Mouse (Mus musculus): ENCODE results near the gene Col6a1. TPM values are rescaled to one million over a fixed set of nuclear protein-coding genes. Genes with fewer than 3 reads are reported as not detected.

The Col6a1 gene
- polyA plus RNA-seq, 1 experiment from 2014 or later = 26.5 TPM

GRCm38 (mm10) chr10:76699816-76700215 is 26.2 kb downstream of the Col6a1 start:
- no peak overlapping the region for H3K9ac ChIP-seq (ENCODE audit: low read depth, low read length)
- no peak for ATAC-seq

DNA sequence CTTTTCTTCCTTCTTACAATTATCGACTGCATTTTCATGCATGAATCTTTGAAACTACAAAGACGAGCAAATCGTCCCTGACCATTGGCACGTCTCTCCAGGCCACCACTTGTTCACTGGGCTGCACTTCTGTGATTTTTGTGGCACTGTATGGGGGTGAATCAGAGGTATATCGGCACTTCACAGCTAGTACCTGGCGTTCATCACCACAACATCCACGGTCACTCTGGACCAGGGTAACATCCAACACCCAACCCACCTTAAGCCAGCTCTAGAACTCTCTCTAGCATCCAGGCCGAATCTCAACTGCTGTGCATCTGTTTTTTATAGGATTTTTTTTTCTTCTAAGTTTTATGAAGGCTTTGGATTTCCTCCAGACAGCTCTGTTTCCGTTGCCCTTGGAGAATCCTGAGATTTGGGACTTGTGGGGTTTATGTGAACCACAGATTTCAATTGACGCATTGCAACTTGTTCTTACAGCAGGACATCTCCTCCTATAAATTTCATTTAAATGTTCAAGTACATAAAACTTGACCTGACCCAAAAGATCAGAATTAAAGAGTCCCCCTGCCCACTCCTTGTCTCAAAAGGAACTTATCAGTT is 30.6 kb downstream of the Col6a1 start:
- no peak overlapping the region for H3K4me2 ChIP-seq (ENCODE audit: low read length)
- H3K4me3 ChIP-seq (ENCODE audit: low read length) = no peak overlapping the region
- H3K27ac ChIP-seq (ENCODE audit: low read depth, low read length) = no peak overlapping the region
- H3K27me3 ChIP-seq (replicated peaks; ENCODE audit: control insufficient read depth, insufficient read depth, low read length) = no peaks in the 10 kb centered on the region
- no peaks in the 10 kb centered on the region for H3K9me3 ChIP-seq (ENCODE audit: control insufficient read depth, low read length)
- H3K4me1 ChIP-seq (ENCODE audit: control insufficient read depth, insufficient read depth, low read depth, low read length) = no peaks in the 10 kb centered on the region
- H3K36me3 ChIP-seq (ENCODE audit: control insufficient read depth, insufficient read depth, low read length) = no peaks in the 10 kb centered on the region
- 83% methylated on average over 10 of the region's 10 CpGs for WGBS
- no peak for ATAC-seq
- H3K9ac ChIP-seq (ENCODE audit: low read depth, low read length) = no peak overlapping the region

More at GRCm38 (mm10) chr10:76699816-76700215, 26.2 kb downstream of the Col6a1 start:
- H3K4me1 ChIP-seq (ENCODE audit: control insufficient read depth, insufficient read depth, low read depth, low read length) = no peaks in the 10 kb centered on the region
- H3K9me3 ChIP-seq (ENCODE audit: control insufficient read depth, low read length) = no peaks in the 10 kb centered on the region
- 85% methylated on average over 7 of the region's 7 CpGs for WGBS
- no peak overlapping the region for H3K27ac ChIP-seq (ENCODE audit: low read depth, low read length)
- no peak overlapping the region for H3K4me3 ChIP-seq (ENCODE audit: low read length)
- H3K27me3 ChIP-seq (replicated peaks; ENCODE audit: control insufficient read depth, insufficient read depth, low read length) = no peaks in the 10 kb centered on the region
- no peak overlapping the region for H3K4me2 ChIP-seq (ENCODE audit: low read length)
- H3K36me3 ChIP-seq (ENCODE audit: control insufficient read depth, insufficient read depth, low read length) = no peaks in the 10 kb centered on the region

DNA sequence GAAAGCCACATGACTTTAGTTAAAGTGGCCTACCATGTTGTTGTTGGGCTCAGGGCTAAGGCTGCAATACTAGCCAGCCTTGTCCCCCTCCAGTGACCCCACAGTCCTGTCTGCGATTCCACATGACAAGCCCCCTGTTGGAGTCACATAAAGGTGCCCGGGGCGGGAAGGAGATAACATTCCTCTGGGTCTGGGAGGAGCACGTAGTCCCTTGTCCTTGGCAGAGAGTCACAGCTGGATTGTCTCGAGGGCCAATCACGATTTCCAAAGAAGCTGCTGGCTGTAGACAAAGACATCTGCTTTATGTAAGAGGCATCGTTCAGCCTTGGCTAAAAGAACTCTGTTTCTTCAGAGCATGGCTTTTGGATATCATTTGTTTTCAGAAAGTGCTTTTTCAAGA is 31.2 kb downstream of the Col6a1 start:
- H3K27ac ChIP-seq (ENCODE audit: low read depth, low read length) = no peak overlapping the region
- WGBS = 51% methylated on average over 7 of the region's 7 CpGs
- no peak overlapping the region for H3K4me3 ChIP-seq (ENCODE audit: low read length)
- no peak overlapping the region for H3K9ac ChIP-seq (ENCODE audit: low read depth, low read length)
- no peaks in the 10 kb centered on the region for H3K36me3 ChIP-seq (ENCODE audit: control insufficient read depth, insufficient read depth, low read length)
- no peak for ATAC-seq
- no peaks in the 10 kb centered on the region for H3K27me3 ChIP-seq (replicated peaks; ENCODE audit: control insufficient read depth, insufficient read depth, low read length)
- H3K4me1 ChIP-seq (ENCODE audit: control insufficient read depth, insufficient read depth, low read depth, low read length) = no peaks in the 10 kb centered on the region
- no peaks in the 10 kb centered on the region for H3K9me3 ChIP-seq (ENCODE audit: control insufficient read depth, low read length)
- no peak overlapping the region for H3K4me2 ChIP-seq (ENCODE audit: low read length)

DNA sequence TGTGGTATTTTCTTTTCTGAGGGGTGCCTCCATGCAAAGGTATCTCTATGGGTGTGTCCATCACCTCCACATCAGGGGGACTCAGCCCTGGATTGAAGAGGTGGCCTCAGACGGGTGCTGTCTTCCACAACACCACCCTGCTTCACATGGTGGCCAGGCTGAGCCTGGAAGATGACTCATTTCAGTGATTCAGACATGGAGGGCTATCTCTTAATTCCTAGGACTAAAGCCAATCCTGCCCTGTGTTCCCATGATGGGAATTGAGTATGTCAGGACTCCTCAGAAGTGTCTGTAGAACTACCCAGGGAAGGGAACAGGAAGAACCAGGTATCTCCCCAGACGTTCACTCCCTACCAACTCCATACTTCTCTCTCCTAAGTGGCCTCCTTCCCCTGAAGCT is 32.5 kb downstream of the Col6a1 start:
- Histone ChIP-seq H3K4me2 (ENCODE audit: low read length) (no peak overlapping the region), H3K9ac (ENCODE audit: low read depth, low read length) (no peak overlapping the region), H3K9me3 (ENCODE audit: control insufficient read depth, low read length) (no peaks in the 10 kb centered on the region), H3K36me3 (ENCODE audit: control insufficient read depth, insufficient read depth, low read length) (no peaks in the 10 kb centered on the region), H3K27ac (ENCODE audit: low read depth, low read length) (no peak overlapping the region), H3K4me1 (ENCODE audit: control insufficient read depth, insufficient read depth, low read depth, low read length) (no peaks in the 10 kb centered on the region), H3K27me3 (replicated peaks; ENCODE audit: control insufficient read depth, insufficient read depth, low read length) (no peaks in the 10 kb centered on the region), H3K4me3 (ENCODE audit: low read length) (no peak overlapping the region)
- ATAC-seq = no peak
- WGBS = 81% methylated on average over 2 of the region's 2 CpGs

GRCm38 (mm10) chr10:76685451-76686017 is 40.4 kb downstream of the Col6a1 start:
- 92% methylated on average over 10 of the region's 10 CpGs for WGBS
- Histone ChIP-seq H3K27ac (ENCODE audit: low read depth, low read length) (no peak overlapping the region), H3K4me2 (ENCODE audit: low read length) (no peak overlapping the region), H3K36me3 (ENCODE audit: control insufficient read depth, insufficient read depth, low read length) (no peaks in the 10 kb centered on the region), H3K27me3 (replicated peaks; ENCODE audit: control insufficient read depth, insufficient read depth, low read length) (no peaks in the 10 kb centered on the region), H3K9ac (ENCODE audit: low read depth, low read length) (no peak overlapping the region), H3K9me3 (ENCODE audit: control insufficient read depth, low read length) (no peaks in the 10 kb centered on the region), H3K4me3 (ENCODE audit: low read length) (no peak overlapping the region), H3K4me1 (ENCODE audit: control insufficient read depth, insufficient read depth, low read depth, low read length) (no peaks in the 10 kb centered on the region)
- no peak for ATAC-seq

- no peak overlapping the region for H3K4me3 ChIP-seq (ENCODE audit: low read length)
- no peaks in the 10 kb centered on the region for H3K4me1 ChIP-seq (ENCODE audit: control insufficient read depth, insufficient read depth, low read depth, low read length)
- no peaks in the 10 kb centered on the region for H3K9me3 ChIP-seq (ENCODE audit: control insufficient read depth, low read length)
- H3K36me3 ChIP-seq (ENCODE audit: control insufficient read depth, insufficient read depth, low read length) = no peaks in the 10 kb centered on the region
- H3K27me3 ChIP-seq (replicated peaks; ENCODE audit: control insufficient read depth, insufficient read depth, low read length) = no peaks in the 10 kb centered on the region
- no peak overlapping the region for H3K9ac ChIP-seq (ENCODE audit: low read depth, low read length)
- H3K27ac ChIP-seq (ENCODE audit: low read depth, low read length) = no peak overlapping the region
- 64% methylated on average over 12 of the region's 12 CpGs for WGBS
- no peak for ATAC-seq
- no peak overlapping the region for H3K4me2 ChIP-seq (ENCODE audit: low read length)
Measured at GRCm38 (mm10) chr10:76683977-76684376, 42.0 kb downstream of the Col6a1 start.

DNA sequence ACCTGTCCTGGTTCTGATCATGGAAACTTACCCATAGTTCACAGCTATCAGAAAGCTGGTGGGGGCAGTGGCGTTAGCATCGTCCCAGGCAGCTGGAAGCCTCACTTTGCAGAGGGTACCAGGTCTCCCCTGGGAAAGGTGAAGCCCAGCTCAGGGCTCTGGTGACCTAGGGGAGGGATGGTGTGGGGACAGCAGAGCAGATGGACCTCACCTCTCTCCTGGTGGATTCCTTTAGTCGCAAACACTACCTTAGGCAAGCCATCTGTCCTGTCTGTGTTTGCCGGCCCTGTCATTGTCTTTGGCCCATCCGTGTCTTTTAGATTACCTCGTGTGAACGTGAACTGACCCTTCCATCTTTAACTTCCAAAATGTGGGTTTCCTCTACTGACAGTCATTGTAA is 42.5 kb downstream of the Col6a1 start:
- Histone ChIP-seq H3K9ac (ENCODE audit: low read depth, low read length) (no peak overlapping the region), H3K4me1 (ENCODE audit: control insufficient read depth, insufficient read depth, low read depth, low read length) (no peaks in the 10 kb centered on the region), H3K27me3 (replicated peaks; ENCODE audit: control insufficient read depth, insufficient read depth, low read length) (no peaks in the 10 kb centered on the region), H3K4me3 (ENCODE audit: low read length) (no peak overlapping the region), H3K9me3 (ENCODE audit: control insufficient read depth, low read length) (no peaks in the 10 kb centered on the region), H3K27ac (ENCODE audit: low read depth, low read length) (no peak overlapping the region), H3K36me3 (ENCODE audit: control insufficient read depth, insufficient read depth, low read length) (no peaks in the 10 kb centered on the region), H3K4me2 (ENCODE audit: low read length) (no peak overlapping the region)
- WGBS = 53% methylated on average over 7 of the region's 7 CpGs
- ATAC-seq = no peak

DNA sequence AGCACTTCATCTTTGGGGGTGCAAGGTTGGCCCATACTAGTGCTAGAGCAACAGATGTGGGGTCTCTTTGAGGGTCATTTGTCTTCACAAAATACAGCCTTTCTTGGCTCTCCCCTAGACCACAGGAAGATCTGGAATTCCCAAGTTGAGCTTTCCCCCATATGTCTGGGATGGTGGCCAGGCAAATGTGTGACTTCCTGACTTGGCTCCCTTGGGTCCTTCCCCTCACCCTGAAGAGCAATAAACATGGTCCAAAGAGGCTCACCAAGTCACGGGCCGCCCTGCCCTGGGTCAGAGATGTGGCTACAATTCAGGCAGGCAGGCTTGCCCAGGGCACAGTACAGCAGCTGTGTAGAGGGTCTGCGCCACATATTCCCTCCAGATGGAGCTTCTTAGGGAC is 44.1 kb downstream of the Col6a1 start:
- H3K9me3 ChIP-seq (ENCODE audit: control insufficient read depth, low read length) = no peaks in the 10 kb centered on the region
- 79% methylated on average over 3 of the region's 3 CpGs for WGBS
- H3K4me1 ChIP-seq (ENCODE audit: control insufficient read depth, insufficient read depth, low read depth, low read length) = no peaks in the 10 kb centered on the region
- no peak overlapping the region for H3K4me2 ChIP-seq (ENCODE audit: low read length)
- no peaks in the 10 kb centered on the region for H3K27me3 ChIP-seq (replicated peaks; ENCODE audit: control insufficient read depth, insufficient read depth, low read length)
- ATAC-seq = no peak
- no peak overlapping the region for H3K9ac ChIP-seq (ENCODE audit: low read depth, low read length)
- H3K4me3 ChIP-seq (ENCODE audit: low read length) = no peak overlapping the region
- no peaks in the 10 kb centered on the region for H3K36me3 ChIP-seq (ENCODE audit: control insufficient read depth, insufficient read depth, low read length)
- no peak overlapping the region for H3K27ac ChIP-seq (ENCODE audit: low read depth, low read length)

DNA sequence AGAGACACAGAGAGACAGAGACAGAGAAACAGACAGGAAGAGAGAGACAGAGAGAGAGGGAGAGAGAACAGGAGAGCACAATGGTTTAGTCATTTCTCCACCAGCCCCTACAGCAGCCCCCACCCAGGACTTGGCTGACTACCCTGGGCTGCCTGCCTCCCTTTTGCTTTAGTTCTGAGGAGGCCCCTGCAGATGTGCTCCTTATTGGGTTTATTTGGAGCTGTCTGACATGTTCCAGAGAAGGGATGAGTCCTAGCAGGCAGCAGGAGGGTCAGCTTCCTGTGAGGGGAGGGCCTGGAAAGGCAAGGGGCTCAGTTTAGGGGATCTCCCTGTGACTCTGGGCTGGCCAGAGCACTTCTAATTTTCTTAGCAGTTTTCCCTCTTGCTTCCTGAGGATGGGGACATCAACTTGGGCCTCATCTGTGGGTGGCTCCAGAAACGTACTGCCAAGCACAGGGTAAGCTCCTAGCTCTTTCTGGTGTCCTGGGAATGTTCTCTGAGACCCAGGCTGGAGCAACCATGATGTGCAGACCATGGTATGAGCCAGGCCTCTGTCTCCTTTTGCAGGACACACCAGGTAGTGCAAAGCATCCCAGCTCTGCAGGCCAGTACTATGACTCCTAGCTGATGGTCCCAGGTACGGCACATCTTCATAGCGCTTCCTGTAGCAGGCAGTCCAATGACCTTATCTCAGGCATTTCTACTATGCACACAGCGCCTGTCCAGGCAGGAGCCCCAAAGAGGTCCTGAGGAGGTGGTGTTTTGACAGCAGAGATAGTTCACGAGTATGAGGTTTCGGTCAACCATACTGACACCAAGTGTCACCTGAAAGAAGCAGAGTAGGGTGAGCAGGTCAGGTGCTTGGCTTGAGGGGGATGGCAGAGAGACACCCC is 45.0 kb downstream of the Col6a1 start:
- WGBS = 87% methylated on average over 6 of the region's 6 CpGs
- no peaks in the 10 kb centered on the region for H3K27me3 ChIP-seq (replicated peaks; ENCODE audit: control insufficient read depth, insufficient read depth, low read length)
- no peaks in the 10 kb centered on the region for H3K4me1 ChIP-seq (ENCODE audit: control insufficient read depth, insufficient read depth, low read depth, low read length)
- no peak overlapping the region for H3K9ac ChIP-seq (ENCODE audit: low read depth, low read length)
- H3K9me3 ChIP-seq (ENCODE audit: control insufficient read depth, low read length) = no peaks in the 10 kb centered on the region
- no peak overlapping the region for H3K4me3 ChIP-seq (ENCODE audit: low read length)
- H3K36me3 ChIP-seq (ENCODE audit: control insufficient read depth, insufficient read depth, low read length) = no peaks in the 10 kb centered on the region
- H3K4me2 ChIP-seq (ENCODE audit: low read length) = no peak overlapping the region
- no peak overlapping the region for H3K27ac ChIP-seq (ENCODE audit: low read depth, low read length)
- no peak for ATAC-seq
